Mouse (Mus musculus) right cerebral cortex, postnatal 14 days (tissue): ENCODE measurements around the gene Bdh2.

Source experiments
- DNase-seq: peaks from one replicate; pipeline ENCODE4 v3.0.0; 2022

Gene Bdh2

GRCm38 (mm10) chr3:135300081-135300480, 19.1 kb downstream of the Bdh2 start:
- DNase-seq: no peak

- DNase-seq: no peak
Measured at GRCm38 (mm10) chr3:135304060-135304459, 23.0 kb downstream of the Bdh2 start.

GRCm38 (mm10) chr3:135304566-135304965, 23.5 kb downstream of the Bdh2 start:
- no peak for DNase-seq

- peak; percentile 18 for DNase-seq
Measured at GRCm38 (mm10) chr3:135307411-135308259, 26.6 kb downstream of the Bdh2 start, which contains the start of gene Slc9b2. Slc9b2 (plus strand) TSS chr3:135307700.

GRCm38 (mm10) chr3:135312916-135313491, 32.0 kb downstream of the Bdh2 start:
- DNase-seq: no peak

GRCm38 (mm10) chr3:135313727-135314126, 32.7 kb downstream of the Bdh2 start:
- no peak for DNase-seq

GRCm38 (mm10) chr3:135314811-135315210, 33.8 kb downstream of the Bdh2 start:
- DNase-seq: no peak

- DNase-seq: no peak
Measured at GRCm38 (mm10) chr3:135315720-135316425, 34.9 kb downstream of the Bdh2 start.

GRCm38 (mm10) chr3:135318331-135318730, 37.3 kb downstream of the Bdh2 start:
- DNase-seq: no peak

GRCm38 (mm10) chr3:135324354-135324753, 43.3 kb downstream of the Bdh2 start:
- peak; percentile 25 for DNase-seq

- no peak for DNase-seq
Measured at GRCm38 (mm10) chr3:135327176-135327575, 46.2 kb downstream of the Bdh2 start.

GRCm38 (mm10) chr3:135327601-135328000, 46.6 kb downstream of the Bdh2 start:
- no peak for DNase-seq

- peak; percentile 31 for DNase-seq
Measured at GRCm38 (mm10) chr3:135328560-135328959, 47.5 kb downstream of the Bdh2 start.

GRCm38 (mm10) chr3:135332691-135333090, 51.7 kb downstream of the Bdh2 start:
- DNase-seq: no peak

- DNase-seq: no peak
Measured at GRCm38 (mm10) chr3:135333763-135334162, 52.7 kb downstream of the Bdh2 start.

- no peak for DNase-seq
Measured at GRCm38 (mm10) chr3:135347739-135348264, 66.8 kb downstream of the Bdh2 start, which contains the start of gene Slc9b1. Slc9b1 (plus strand) TSS chr3:135348029.

- DNase-seq: no peak
Measured at GRCm38 (mm10) chr3:135349022-135349421, 68.0 kb downstream of the Bdh2 start.

GRCm38 (mm10) chr3:135351857-135352256, 70.8 kb downstream of the Bdh2 start:
- no peak for DNase-seq
